Mouse (Mus musculus) limb, embryonic 12.5 days (tissue): ENCODE data around the gene Wbp11. TPM values are rescaled to one million over a fixed set of nuclear protein-coding genes. Genes with fewer than 3 reads are reported as not detected.

Source experiments
- ATAC-seq: fragments of 200-750 bp; cut with Nextera tagmentation; 2 replicates; pipeline ENCODE4 v1.8.0; 2017; ENCODE audit warnings: low read depth, moderate TSS enrichment; ENCODE audit not compliant: insufficient number of reproducible peaks, insufficient read depth, low FRiP score, low TSS enrichment
- H3K27ac ChIP-seq: fragments of 300-500 bp; sonication (generic); 2 replicates; pipeline ENCODE4 v1.5.1; 2016; ENCODE audit warnings: mild to moderate bottlenecking, moderate library complexity
- H3K27me3 ChIP-seq: fragments of 300-500 bp; sonication (generic); 2 replicates; pipeline ENCODE4 v1.6.1; 2016; ENCODE audit warnings: mild to moderate bottlenecking, moderate library complexity
- H3K36me3 ChIP-seq: fragments of 300-500 bp; sonication (generic); 2 replicates; pipeline ENCODE4 v1.6.1; 2016; ENCODE audit warnings: mild to moderate bottlenecking, moderate library complexity
- H3K4me1 ChIP-seq: fragments of 300-500 bp; sonication (generic); replicated peaks from 2 replicates; pipeline ENCODE4 v1.6.1; 2016
- H3K4me2 ChIP-seq: fragments of 300-500 bp; sonication (generic); 2 replicates; pipeline ENCODE4 v1.6.1; 2016; ENCODE audit warnings: mild to moderate bottlenecking, moderate library complexity
- H3K4me3 ChIP-seq: fragments of 300-500 bp; sonication (generic); replicated peaks from 2 replicates; pipeline ENCODE4 v1.5.1; 2016; ENCODE audit warnings: mild to moderate bottlenecking
- H3K9ac ChIP-seq: fragments of 300-500 bp; sonication (generic); replicated peaks from 2 replicates; pipeline ENCODE4 v1.6.1; 2016; ENCODE audit warnings: mild to moderate bottlenecking, moderate library complexity
- H3K9me3 ChIP-seq: fragments of 300-500 bp; sonication (generic); 2 replicates; pipeline ENCODE4 v1.6.1; 2016; ENCODE audit warnings: mild to moderate bottlenecking, moderate library complexity
- WGBS: fragments of 180-500 bp; shearing (Covaris S2); methylation state at CpG from one replicate; pipeline ENCODE4 v1.1.7; 2016; 5-methylcytosine and 5-hydroxymethylcytosine counted together
- polyA plus RNA-seq: library from polyadenylated mRNA; unstranded; fragments of >200 nt; fragmentation: Nextera tagmentation; extraction: Ambion mirVana; gene quantifications from 2 replicates; pipeline ENCODE4 v1.2.1, GENCODE M21; 2016

Wbp11 gene
- polyA plus RNA-seq, 1 experiment from 2014 or later = 133 TPM

GRCm38 (mm10) chr6:136835352-136835751, 7.3 kb upstream of the Wbp11 start, which contains the start of gene Smco3:
TSS of gene Smco3 (minus strand) at chr6:136835452.
- Histone ChIP-seq H3K9me3 (no peaks in the 10 kb centered on the region), H3K9ac (no peak within 1 kb of the TSS), H3K4me3 (no peak within 1 kb of the TSS), H3K27me3 (peaks cover 5% of the 10 kb centered on the region; the same call in 1 of the 2 replicates), H3K4me1 (no peaks in the 10 kb centered on the region), H3K4me2 (no peak within 1 kb of the TSS), H3K36me3 (no peaks in the 10 kb centered on the region), H3K27ac (no peak within 1 kb of the TSS)
- no peak for ATAC-seq
- 56% methylated on average over 4 of the region's 4 CpGs for WGBS

DNA sequence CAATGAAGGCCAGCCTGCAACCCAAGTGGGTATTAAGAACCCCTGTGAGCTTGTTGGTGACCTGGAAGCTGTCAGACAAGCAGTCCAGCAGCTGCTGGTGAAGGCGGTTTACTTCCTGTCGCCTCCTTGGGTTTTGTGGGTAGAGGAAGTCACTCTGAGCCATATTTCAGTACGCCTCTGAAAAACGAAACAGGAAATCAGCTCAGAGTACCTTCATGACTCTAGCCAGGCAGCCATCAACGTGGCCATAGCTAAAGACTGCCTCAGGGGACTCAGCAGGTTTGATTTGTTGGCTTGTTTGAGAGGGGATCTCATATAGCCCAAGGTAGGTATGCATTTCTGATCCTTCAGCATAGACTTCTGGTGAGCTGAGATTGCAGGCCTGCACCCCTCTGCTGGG, 3.7 kb upstream of the Wbp11 start:
- Histone ChIP-seq H3K27me3 (peaks cover 3% of the 10 kb centered on the region; the same call in 1 of the 2 replicates), H3K27ac (no peak overlapping the region), H3K4me3 (no peak overlapping the region), H3K9ac (no peak overlapping the region), H3K36me3 (no peaks in the 10 kb centered on the region), H3K4me2 (no peak overlapping the region), H3K9me3 (no peaks in the 10 kb centered on the region), H3K4me1 (no peaks in the 10 kb centered on the region; the same call in 1 of the 2 replicates)
- 71% methylated on average over 5 of the region's 5 CpGs for WGBS
- ATAC-seq = no peak

DNA sequence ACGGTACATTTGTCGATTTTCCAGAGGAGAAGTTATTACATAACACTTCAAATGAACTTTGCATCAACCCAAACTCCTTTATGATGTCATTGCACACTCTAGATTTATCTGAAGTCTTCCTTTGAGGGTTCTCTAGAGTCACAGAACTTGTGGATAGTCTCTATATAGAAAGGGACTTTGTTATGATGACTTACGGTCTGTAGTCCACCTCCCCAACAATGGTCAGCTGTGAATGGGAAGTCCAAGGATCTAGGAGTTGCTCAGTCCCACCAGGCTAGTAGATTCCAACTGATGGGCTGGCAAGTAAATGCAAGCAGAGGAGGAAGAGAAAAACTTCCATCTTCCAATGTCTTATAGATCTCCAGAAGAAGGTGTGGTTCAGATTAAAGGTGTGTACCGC, 648 bp upstream of the Wbp11 start:
- 38% methylated on average over 4 of the region's 4 CpGs for WGBS
- peak overlapping the region; percentile 79 for H3K27ac ChIP-seq

GRCm38 (mm10) chr6:136827516-136827880, 535 bp downstream of the Wbp11 start, which contains the start of gene BC049715:
TSS of gene BC049715 (plus strand) at chr6:136827626.
- peaks cover 3% of the 10 kb centered on the region; the same call in 1 of the 2 replicates for H3K4me1 ChIP-seq
- no peak for ATAC-seq
- peaks cover 28% of the 10 kb centered on the region for H3K36me3 ChIP-seq
- peak within 1 kb of the TSS; percentile 100 for H3K9ac ChIP-seq
- peak within 1 kb of the TSS; percentile 66 for H3K4me2 ChIP-seq
- WGBS = under 1% methylated on average over 34 of the region's 34 CpGs
- no peaks in the 10 kb centered on the region for H3K9me3 ChIP-seq
- H3K27me3 ChIP-seq = no peaks in the 10 kb centered on the region
- H3K4me3 ChIP-seq = peak within 1 kb of the TSS; percentile 99
- peak within 1 kb of the TSS; percentile 83 for H3K27ac ChIP-seq

More for the DNA sequence above, 648 bp upstream of the Wbp11 start:
- peaks cover 20% of the 10 kb centered on the region for H3K36me3 ChIP-seq
- H3K4me1 ChIP-seq = peaks cover 3% of the 10 kb centered on the region; the same call in 1 of the 2 replicates
- no peak for ATAC-seq
- peak overlapping the region; percentile 56; the same call in 1 of the 2 replicates for H3K9ac ChIP-seq
- no peaks in the 10 kb centered on the region for H3K27me3 ChIP-seq
- peak overlapping the region; percentile 59 for H3K4me2 ChIP-seq
- H3K9me3 ChIP-seq = no peaks in the 10 kb centered on the region
- H3K4me3 ChIP-seq = peak overlapping the region; percentile 99

GRCm38 (mm10) chr6:136827116-136827515, 917 bp downstream of the Wbp11 start:
- Histone ChIP-seq H3K9me3 (no peaks in the 10 kb centered on the region), H3K4me2 (peak overlapping the region; percentile 66), H3K4me1 (peaks cover 3% of the 10 kb centered on the region; the same call in 1 of the 2 replicates), H3K9ac (peak overlapping the region; percentile 100), H3K27ac (peak overlapping the region; percentile 83; the same call in 1 of the 2 replicates), H3K36me3 (peaks cover 32% of the 10 kb centered on the region), H3K27me3 (no peaks in the 10 kb centered on the region), H3K4me3 (peak overlapping the region; percentile 99)
- 18% methylated on average over 7 of the region's 7 CpGs for WGBS
- no peak for ATAC-seq

DNA sequence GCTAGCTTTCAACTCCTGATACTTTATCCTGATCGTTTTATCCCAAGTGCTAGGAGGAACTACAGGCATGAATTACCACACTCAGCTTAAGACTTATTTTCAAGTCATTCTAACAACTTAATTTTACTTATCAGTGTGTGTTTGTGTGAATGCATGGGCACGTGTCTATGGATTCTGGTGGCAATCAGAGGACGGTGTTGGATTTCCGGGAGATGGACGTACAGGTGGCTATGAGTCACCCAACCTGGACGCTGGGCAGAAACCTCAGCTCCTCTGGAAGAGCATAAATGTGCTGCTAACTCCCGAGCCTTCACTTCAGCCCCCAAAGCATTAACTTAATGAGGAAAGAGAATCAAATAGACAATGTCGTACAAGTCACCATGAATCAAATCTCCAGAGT, 3.0 kb downstream of the Wbp11 start:
- Histone ChIP-seq H3K4me1 (peaks cover 3% of the 10 kb centered on the region; the same call in 1 of the 2 replicates), H3K4me2 (no peak overlapping the region), H3K9ac (no peak overlapping the region), H3K9me3 (no peaks in the 10 kb centered on the region), H3K27me3 (no peaks in the 10 kb centered on the region), H3K27ac (no peak overlapping the region), H3K4me3 (no peak overlapping the region), H3K36me3 (peaks cover 53% of the 10 kb centered on the region)
- WGBS = 94% methylated on average over 8 of the region's 8 CpGs
- ATAC-seq = no peak

DNA sequence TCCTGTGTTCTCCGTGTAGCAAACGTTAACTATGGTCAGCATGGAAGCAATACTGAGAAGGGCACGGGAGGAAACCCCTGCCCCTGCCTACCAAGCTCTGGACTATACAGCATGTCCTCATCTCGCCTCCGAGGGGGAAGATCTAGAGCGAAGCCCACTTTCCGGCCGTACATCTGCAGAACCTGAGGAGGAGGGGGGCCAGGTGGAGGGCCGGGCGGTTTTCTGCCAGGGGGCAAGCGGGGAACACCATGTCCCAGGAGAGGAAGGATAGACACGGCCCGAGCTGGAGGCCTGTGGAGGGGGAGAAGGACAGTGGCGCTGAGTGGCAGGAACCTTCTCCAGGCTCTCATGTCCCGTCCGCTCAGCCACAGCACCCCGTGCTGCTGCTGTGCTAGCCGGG, 6.9 kb downstream of the Wbp11 start:
- Histone ChIP-seq H3K4me2 (no peak overlapping the region), H3K27ac (no peak overlapping the region), H3K27me3 (no peaks in the 10 kb centered on the region), H3K9me3 (no peaks in the 10 kb centered on the region), H3K4me1 (no peaks in the 10 kb centered on the region), H3K4me3 (no peak overlapping the region), H3K9ac (no peak overlapping the region), H3K36me3 (peaks cover 92% of the 10 kb centered on the region)
- 93% methylated on average over 18 of the region's 18 CpGs for WGBS
- ATAC-seq = no peak

- no peak overlapping the region for H3K4me2 ChIP-seq
- H3K27me3 ChIP-seq = no peaks in the 10 kb centered on the region
- ATAC-seq = no peak
- no peak overlapping the region for H3K27ac ChIP-seq
- 97% methylated on average over 21 of the region's 21 CpGs for WGBS
- no peaks in the 10 kb centered on the region for H3K4me1 ChIP-seq
- no peak overlapping the region for H3K4me3 ChIP-seq
- no peaks in the 10 kb centered on the region for H3K9me3 ChIP-seq
- no peak overlapping the region for H3K9ac ChIP-seq
- peaks cover 94% of the 10 kb centered on the region for H3K36me3 ChIP-seq
These were observed 7.7 kb downstream of the Wbp11 start for GRCm38 (mm10) chr6:136820381-136820780.

GRCm38 (mm10) chr6:136817549-136817948, 10.5 kb downstream of the Wbp11 start:
- no peak for ATAC-seq
- no peak overlapping the region for H3K4me2 ChIP-seq
- peaks cover 98% of the 10 kb centered on the region for H3K36me3 ChIP-seq
- no peak overlapping the region for H3K27ac ChIP-seq
- no peaks in the 10 kb centered on the region for H3K4me1 ChIP-seq
- H3K9me3 ChIP-seq = no peaks in the 10 kb centered on the region
- WGBS = 90% methylated on average over 3 of the region's 3 CpGs
- H3K9ac ChIP-seq = no peak overlapping the region
- no peak overlapping the region for H3K4me3 ChIP-seq
- H3K27me3 ChIP-seq = no peaks in the 10 kb centered on the region

- 93% methylated on average over 21 of the region's 21 CpGs for WGBS
- Histone ChIP-seq H3K9me3 (no peaks in the 10 kb centered on the region), H3K27ac (no peak overlapping the region), H3K4me1 (no peaks in the 10 kb centered on the region), H3K36me3 (peaks cover 98% of the 10 kb centered on the region), H3K27me3 (no peaks in the 10 kb centered on the region), H3K4me2 (no peak overlapping the region), H3K9ac (no peak overlapping the region), H3K4me3 (no peak overlapping the region)
- ATAC-seq = no peak
These were observed 11.2 kb downstream of the Wbp11 start for GRCm38 (mm10) chr6:136816826-136817225.

GRCm38 (mm10) chr6:136815381-136815780, 12.7 kb downstream of the Wbp11 start:
- no peak for ATAC-seq
- WGBS = 93% methylated on average over 7 of the region's 7 CpGs

DNA sequence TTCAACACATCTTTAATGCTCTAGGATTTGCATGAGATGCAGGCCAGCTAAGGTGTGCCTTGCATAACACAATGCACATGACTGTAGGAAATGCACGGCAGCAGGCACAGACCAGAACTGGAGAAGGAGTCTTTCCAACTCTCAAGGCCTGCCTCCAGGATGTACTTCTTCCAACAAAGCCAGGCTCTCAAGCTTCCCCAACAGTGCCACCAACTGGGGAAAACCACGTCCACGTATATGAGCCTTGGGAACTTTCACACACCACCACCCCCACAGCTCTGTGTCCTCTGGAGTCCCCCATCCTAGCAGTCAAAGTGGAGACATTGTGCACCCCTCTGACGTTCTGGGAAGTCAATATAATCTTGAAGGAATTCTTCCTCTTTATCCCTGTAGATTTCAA, 14.9 kb downstream of the Wbp11 start:
- Histone ChIP-seq H3K36me3 (peaks cover 73% of the 10 kb centered on the region), H3K4me2 (no peak overlapping the region), H3K27me3 (no peaks in the 10 kb centered on the region), H3K9ac (no peak overlapping the region), H3K4me1 (peaks cover 17% of the 10 kb centered on the region), H3K27ac (no peak overlapping the region), H3K9me3 (no peaks in the 10 kb centered on the region), H3K4me3 (no peak overlapping the region)
- 53% methylated on average over 4 of the region's 4 CpGs for WGBS
- ATAC-seq = no peak

More at GRCm38 (mm10) chr6:136815381-136815780, 12.7 kb downstream of the Wbp11 start:
- no peaks in the 10 kb centered on the region for H3K27me3 ChIP-seq
- no peak overlapping the region for H3K27ac ChIP-seq
- no peak overlapping the region for H3K9ac ChIP-seq
- no peak overlapping the region for H3K4me3 ChIP-seq
- H3K4me2 ChIP-seq = no peak overlapping the region
- no peaks in the 10 kb centered on the region for H3K9me3 ChIP-seq
- H3K4me1 ChIP-seq = no peaks in the 10 kb centered on the region
- peaks cover 94% of the 10 kb centered on the region for H3K36me3 ChIP-seq
